Mouse (Mus musculus) v-Abl transformed pro-B cells (cell line): ENCODE measurements around the gene Wipi1.

Source experiments
- in situ Hi-C, 2 experiments: fragments of 400-800 bp; cut with MboI; formaldehyde crosslinking; loops; one replicate each; pipeline ENCODE4 v1.15.1; 2025; ENCODE audit not compliant: unreplicated experiment in 2 of 2

The Wipi1 gene

DNA sequence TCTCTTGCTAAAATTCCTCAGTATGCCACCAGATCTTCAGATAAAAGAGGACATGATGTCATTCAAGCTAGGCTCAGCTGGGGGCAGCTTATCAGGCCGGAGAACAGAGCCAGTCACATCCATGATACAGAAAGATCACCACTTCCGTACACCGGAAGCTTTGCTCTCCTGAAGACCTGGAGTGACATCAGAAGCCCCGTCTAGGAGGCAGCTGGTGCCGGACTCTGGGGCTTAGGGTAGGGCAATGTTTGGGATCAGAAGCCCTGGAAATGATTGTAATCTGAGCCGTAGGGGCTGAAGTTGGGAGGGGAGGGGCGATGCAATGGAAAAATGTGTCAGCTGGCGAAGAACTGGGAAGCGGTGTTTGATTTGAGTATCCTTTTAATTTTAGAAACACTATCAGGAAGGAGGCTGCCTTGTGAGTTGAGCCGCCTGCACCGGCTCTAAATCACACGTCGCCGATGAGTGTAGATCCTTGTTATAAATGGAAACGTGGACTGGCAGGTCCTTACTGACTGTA, 10.8 kb upstream of the Wipi1 start:
- in situ Hi-C loops: loop anchor here (5.0 to 25.0 kb wide), 4 partner anchors 375 to 1760 kb away; no protein-coding TSS in a partner anchor

GRCm38 (mm10) chr11:109621183-109621582, 9.4 kb upstream of the Wipi1 start:
- in situ Hi-C loops: loop anchor here (5.0 to 25.0 kb wide), 4 partner anchors 374 to 1759 kb away; no protein-coding TSS in a partner anchor

DNA sequence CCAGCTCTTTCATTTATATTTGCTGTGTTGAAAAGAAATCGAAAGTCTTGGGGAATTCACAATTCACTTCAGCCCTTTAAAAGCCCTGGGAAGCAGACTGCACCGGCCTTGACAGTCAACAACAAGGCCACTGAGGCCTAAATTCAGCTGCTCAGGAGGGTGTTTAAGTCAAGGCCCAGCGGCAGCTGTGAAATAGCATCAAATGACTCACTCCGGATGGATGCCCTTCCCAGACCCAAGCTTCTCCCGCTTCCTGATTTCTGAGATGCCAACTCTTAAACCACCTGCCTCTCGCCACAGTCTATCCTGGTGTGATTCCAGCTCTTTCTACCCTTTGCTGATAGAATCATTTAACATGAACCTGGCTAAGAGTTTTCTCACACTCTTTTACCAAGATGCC, 8.6 kb upstream of the Wipi1 start:
- in situ Hi-C loops: loop anchor here (5.0 to 25.0 kb wide), 4 partner anchors 373 to 1758 kb away; no protein-coding TSS in a partner anchor

DNA sequence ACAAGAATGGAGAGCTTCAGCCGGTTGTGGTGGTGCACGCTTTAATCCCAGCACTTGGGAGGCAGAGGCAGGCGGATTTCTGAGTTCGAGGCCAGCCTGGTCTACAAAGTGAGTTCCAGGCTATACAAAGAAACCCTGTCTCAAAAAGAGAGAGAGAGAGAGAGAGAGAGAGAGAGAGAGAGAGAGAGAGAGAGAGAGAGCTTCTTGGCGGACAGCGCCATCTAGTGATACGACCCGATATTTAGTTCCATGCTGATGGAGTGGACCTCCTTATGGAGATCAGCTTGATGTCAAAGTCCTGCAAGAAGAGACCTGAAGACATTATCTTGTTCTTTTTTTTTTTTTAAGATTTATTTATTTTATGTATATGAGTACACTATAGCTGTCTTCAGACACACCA, 7.3 kb upstream of the Wipi1 start:
- in situ Hi-C loops: loop anchor here (10.0 to 25.0 kb wide), 2 partner anchors 246 to 1757 kb away; no protein-coding TSS in a partner anchor

DNA sequence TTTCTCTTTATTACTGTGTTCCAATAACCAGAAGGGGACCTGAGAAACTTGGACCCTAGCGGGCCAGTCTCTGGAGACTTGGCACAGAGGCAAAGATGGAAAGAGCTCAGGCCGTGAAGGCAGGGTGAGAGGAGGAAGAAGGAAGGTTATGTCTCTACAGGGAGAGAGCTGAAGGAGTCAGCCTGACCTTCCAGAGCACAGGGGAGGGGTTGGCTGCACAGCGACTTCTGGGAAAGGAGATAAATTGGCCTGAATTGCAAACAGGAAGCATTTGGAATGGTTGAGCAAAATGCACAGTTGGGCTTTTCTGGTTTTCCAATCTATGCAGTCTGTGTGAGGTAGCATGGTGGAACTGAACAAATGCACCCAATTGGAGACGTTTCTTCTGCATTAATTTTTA, 5.0 kb upstream of the Wipi1 start:
- in situ Hi-C loops: loop anchor here (10.0 to 25.0 kb wide), 2 partner anchors 248 to 1754 kb away; no protein-coding TSS in a partner anchor

DNA sequence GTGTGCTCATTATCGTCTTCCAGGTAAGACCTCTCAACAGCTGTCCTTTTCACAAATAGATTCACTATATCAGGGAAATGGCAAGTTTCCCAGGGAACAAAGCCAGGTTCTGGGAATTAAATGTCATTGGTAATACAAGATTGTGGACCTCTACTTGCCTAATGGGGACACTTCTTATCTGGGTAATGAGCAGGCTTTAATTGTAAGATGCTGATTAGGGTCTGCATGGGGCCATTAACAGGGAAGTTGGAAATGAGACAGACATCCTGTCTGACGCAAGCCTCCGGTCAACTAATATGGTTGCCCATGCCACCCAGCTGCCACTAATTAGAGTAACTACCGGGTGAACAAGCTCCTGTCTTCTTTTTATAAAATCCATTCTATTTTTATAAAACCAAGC, 4.6 kb upstream of the Wipi1 start:
- in situ Hi-C loops: loop anchor here (10.0 to 25.0 kb wide), 2 partner anchors 248 to 1754 kb away; no protein-coding TSS in a partner anchor

- in situ Hi-C loops: loop anchor here (10.0 to 25.0 kb wide), 2 partner anchors 250 to 1753 kb away; no protein-coding TSS in a partner anchor
These were observed 3.5 kb upstream of the Wipi1 start for GRCm38 (mm10) chr11:109615286-109615685.

DNA sequence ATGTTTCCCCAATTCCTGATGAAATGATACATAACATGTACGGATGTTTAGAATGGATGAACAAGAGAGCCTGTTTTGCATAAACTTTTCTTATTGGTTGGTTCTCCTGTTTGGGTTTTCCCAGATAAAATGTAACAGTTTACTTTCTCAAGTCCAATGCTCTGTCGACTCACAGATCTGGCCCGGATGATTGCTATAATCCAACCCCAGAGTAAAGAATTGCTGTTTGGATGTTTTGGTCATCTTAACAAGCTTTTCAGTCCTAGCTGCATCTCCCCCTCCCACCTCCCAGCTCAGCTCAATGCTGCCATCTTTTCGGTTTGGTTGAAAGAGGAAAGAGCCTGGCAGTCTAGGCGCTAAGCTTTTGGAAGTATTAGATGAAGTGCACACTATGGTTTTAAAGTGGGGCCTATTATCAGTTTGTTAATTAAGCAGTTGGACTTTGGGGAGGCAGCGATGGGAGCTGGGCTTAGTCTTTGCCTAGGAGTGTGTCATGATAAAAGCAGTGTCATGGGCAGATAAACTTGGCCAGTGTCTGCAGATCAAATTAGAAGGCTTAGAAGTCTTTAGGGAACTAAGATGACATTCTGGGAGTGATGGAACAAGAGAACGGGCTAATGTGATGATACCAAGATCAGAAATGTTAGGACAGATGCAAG, 1.2 kb upstream of the Wipi1 start:
- in situ Hi-C loops: loop anchor here (10.0 to 25.0 kb wide), 2 partner anchors 252 to 1751 kb away; no protein-coding TSS in a partner anchor

GRCm38 (mm10) chr11:109610795-109611302, 918 bp downstream of the Wipi1 start:
- in situ Hi-C loops: loop anchor here (10.0 to 25.0 kb wide), 2 partner anchors 254 to 1749 kb away; no protein-coding TSS in a partner anchor

DNA sequence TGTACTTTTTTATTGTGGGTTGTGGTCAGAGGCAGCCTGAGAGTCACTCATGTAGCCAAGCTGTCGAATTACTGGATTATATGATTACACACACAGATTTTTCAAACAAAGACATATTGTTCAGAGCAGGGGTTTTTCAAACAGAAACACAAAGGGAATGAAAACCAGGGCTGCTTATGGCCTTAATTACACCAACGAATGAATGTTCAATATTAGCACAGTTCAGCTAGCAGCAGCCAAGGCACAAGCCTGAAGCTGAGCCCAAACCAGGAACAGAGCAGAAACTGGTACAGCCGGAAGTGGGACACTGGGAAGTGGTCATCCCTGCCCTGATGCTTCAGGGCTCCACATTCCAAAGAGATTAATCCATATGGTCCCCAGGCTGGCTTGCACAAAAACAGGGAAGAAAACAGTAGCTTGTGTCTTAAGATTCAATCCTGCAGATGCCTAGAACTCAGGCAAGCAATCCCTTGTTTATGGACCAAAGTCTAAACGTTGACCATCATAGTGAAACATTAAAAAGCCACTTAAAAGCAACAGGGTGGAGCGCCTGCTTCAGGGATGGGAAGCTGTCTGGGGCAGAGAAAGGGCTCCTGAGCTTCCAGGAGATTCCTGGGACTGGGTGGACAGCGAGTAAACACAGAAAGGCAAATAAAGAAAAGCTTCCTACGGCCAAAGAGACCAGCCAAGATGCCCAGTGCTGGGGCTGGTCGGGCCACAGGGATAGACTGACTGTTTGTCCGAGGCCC, 1.5 kb downstream of the Wipi1 start:
- in situ Hi-C loops: loop anchor here (10.0 to 25.0 kb wide), 2 partner anchors 255 to 1748 kb away; no protein-coding TSS in a partner anchor

DNA sequence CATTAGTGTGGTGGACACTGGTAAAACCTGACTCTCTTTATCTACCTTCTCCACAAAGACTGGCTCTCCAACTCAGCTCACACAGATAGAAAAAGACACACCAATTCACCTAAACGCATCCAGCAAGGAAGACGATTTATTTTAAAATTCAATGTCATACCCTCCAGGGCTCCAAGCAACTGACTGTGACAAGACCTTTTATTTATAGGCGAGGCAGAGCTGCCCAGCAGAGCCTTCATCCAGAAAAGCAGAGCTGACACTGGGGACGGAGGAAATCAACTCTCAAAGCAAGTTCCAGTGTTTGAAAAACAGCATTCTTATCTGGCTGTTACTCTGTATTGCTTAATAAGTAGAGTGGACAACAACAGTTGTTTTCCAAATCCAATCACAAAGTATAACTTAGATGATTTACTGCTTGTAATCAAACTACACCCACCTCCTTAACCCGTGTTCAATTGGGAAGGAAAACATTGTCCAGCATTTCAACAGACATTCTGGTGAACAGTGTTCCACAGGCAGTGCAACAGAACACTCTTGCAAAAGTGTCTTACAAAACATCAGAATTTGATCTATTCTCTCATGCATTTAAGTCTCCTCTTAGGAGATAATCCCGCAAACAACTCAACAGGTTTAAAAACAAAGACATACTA, 2.7 kb downstream of the Wipi1 start:
- in situ Hi-C loops: loop anchor here (25.0 kb wide), 1 partner anchor 1747 kb away; no protein-coding TSS in a partner anchor

- in situ Hi-C loops: loop anchor here (25.0 kb wide), 1 partner anchor 1745 kb away; no protein-coding TSS in a partner anchor
These were observed 4.2 kb downstream of the Wipi1 start for GRCm38 (mm10) chr11:109607600-109607999.

GRCm38 (mm10) chr11:109598778-109599570, 12.8 kb downstream of the Wipi1 start:
- in situ Hi-C loops: no loop called here

- in situ Hi-C loops: no loop called here
These were observed 17.0 kb downstream of the Wipi1 start for GRCm38 (mm10) chr11:109594761-109595160.

DNA sequence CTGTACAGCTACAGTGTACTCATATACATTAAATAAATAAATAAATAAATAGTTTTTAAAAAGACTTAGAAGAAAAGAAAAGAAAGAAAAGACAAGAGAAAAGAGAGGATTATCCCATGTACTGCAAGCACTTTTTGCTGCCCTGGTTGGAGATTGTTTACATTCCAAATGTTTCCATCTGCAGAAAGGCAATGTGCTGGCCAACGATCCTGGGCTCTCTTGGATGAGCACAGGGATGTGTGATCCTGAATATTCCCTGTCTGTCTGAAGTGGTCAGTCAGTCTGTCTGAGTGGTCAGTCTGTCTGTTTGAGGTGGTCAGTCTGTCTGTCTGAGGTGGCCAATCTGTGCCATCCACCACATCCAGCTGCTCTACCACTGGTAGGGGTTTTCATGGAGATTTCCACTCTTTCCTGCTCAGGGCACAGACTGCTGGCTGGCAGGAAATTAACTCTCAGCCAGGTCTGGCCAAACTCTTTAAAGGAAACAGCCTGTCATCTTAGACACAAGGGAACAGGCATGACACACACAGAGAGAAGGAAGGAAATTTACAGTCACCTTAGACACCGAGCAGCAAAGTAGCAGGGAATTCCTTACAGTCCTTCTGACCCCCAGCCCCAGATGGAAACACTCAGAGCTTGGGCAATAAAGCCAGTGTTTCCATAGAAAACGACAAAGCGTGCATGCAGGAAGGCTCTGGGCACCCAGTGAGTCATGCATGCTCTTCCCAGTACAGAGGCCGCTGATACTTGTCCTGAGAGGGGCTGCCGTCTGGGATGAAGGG, 18.4 kb downstream of the Wipi1 start:
- in situ Hi-C loops: no loop called here

DNA sequence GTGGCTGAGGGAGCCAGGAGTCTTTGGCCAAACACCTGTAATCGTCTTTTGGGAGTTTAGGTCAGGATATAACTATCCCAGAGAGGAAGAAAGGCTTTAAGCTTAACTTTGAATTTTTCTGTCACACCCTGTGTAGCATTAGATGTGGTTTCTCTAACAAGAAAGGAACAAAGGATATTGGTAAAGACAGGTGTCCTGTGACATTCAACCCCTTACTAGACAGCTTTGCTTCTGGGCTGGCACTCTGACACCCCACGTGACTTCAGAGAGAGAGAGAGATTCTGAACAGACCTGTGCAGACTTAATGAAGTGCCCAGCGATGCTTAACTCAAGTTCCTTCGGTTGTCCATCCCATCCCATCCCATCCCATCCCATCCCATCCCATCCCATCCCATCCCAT, 20.3 kb downstream of the Wipi1 start:
- in situ Hi-C loops: no loop called here

GRCm38 (mm10) chr11:109590012-109590411, 21.8 kb downstream of the Wipi1 start:
- in situ Hi-C loops: no loop called here

- in situ Hi-C loops: loop anchor here (5.0 kb wide), 3 partner anchors 266 to 341 kb away; no protein-coding TSS in a partner anchor
These were observed 24.0 kb downstream of the Wipi1 start for GRCm38 (mm10) chr11:109587638-109588374.
